Mouse (Mus musculus): Measurements from ENCODE around the gene Tmem246.
"Not testable (repeated sequence)": the region's sequence is repeated elsewhere in the genome, so short reads cannot be mapped to it uniquely, and the experiment has no call there.

Tmem246 gene

DNA sequence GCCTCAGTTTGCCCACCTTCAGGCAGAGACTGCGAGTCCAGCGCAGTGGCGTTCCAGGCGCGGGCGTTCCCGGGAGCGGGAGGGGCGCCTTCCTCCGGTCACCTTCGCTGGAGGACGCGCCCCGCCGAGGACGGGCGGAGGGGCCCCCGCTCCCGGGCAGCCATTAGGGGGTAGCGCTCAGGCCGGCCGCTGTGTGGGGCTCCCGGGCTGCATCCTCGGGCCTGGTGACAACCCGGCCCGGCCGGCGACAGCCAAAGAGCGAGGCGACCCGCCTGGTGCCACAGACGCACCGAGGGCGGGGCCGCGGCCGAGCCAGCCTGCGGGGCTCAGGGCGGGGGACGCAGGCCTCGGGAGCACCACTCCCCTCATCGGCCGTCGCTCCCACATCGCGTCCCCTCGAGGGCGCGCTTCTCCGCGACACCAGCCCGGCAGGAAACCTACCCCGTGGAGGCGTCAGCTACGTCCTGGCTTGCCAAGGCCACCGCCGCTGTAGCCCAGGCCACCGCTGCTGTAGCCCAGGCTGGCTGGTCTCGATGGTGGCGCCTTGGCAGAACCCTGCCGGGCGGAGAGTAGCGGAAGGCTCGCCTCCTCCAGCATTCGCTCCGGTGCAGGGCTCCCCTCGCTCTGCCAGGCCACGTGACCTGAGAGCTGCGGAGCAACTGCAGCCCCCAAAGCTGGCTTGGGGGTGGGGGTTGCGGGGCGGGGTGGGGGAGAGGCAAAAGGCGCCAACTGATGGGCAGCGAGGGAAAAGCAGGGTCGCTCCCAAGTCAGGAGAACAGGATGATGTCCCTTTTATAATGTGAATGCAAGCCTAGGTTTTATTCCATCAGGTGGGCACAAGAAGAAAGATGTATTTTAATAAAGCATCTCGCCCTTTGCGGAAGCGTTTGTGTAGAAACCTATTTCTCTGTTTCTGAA lies at the start of gene Tmem246:
TSS of gene Tmem246 (minus strand) at position 694 of the 918 bp plus-strand sequence.
- DNase-seq (ENCODE audit: low spot score): peak; percentile 48

DNA sequence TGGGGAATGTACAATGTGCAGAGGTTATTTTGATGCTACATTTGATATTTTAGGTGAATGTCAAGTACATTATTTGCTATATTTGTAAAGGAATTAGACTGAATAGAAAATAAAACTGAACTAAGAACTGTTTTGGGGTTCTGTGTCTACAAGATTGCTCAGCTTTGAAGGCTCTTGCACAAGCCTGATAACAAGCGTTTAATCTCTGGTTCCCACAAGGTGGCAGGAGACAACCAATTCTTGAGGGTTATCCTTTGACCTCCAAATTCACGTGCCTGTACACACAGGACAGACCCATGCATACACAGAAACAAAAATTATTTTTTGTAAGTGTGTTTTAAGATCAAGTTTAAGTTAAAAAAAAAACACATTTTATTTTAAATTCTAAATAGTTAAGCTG lies 42.2 kb upstream of the Tmem246 start:
- DNase-seq (ENCODE audit: low spot score): no peak

DNA sequence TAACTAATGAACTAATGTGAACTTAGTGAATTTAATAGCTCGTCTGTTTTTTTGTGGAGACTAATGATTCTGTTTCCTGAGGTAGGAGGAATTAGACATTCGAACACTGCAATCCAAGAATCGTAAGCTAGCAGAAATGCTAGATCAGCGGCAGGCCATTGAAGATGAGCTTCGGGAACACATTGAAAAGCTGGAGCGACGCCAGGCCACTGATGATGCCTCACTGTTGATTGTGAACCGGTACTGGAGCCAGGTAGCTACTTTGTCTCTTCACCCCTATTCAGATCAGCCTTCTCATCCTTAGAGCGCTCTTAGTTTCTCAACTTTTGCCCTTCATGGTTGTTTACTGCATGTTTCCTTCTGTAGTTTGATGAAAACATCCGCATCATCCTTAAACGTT lies 40.1 kb upstream of the Tmem246 start:
- DNase-seq (ENCODE audit: low spot score): no peak

DNA sequence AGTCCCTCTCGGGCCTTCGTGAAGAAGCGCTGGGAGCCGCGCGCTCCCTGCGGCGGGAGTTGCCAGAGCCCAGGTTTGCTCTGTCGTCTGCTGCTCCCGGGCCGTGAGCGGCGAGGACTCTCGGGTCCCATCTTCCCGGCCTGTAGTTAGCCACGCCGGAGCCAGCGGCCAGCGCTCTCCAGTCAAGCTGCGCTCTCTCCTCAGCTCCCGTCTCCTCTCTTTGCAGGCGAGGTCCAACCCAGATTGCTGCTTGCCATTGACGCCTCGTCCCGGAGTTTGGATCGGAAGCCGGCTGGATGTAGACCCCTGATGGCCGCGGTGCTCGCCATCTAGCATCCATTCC lies 34.4 kb upstream of the Tmem246 start:
- DNase-seq (ENCODE audit: low spot score): peak; percentile 85

DNA sequence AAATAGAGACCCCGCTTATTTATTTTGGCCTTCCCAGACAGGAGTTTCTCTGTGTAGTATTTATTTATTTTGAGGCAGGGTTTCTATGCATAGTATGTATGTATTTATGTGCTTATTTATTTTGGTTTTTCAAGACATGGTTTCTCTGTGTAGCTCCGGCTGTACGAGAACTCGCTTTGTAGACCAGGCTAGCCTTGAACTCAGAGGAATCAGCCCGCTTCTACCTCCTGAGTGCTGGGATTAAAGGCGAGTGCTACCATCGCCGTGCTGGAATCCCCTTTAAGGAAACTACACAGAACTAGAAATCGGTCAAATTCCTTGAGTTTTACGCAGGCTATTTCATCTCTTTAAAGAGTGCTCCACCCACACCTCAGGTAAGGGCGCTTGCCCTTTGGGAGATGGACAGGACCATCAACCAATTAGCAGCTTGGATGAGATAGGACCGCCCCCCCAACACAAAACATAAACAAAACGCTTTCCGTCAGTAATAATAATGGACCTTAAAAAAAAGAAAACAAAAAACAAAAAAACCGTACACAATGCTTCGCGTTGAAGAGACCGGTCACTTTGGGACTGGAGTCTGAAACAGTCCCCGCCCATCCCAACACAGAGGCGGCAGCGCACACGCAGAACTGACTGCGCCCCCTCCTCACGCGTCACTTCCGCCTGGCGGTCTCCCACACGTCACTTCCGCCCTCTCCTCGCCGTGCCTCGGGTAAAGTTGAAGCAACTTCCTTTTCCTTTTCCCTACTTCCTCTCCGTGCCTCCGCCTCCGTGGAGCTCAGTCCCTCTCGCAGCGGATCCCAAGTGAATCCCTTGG lies 33.9 kb upstream of the Tmem246 start, which contains the start of gene Rnf20:
TSS of gene Rnf20 (plus strand) at position 688 of the 820 bp plus-strand sequence.
- DNase-seq (ENCODE audit: low spot score): no peak

DNA sequence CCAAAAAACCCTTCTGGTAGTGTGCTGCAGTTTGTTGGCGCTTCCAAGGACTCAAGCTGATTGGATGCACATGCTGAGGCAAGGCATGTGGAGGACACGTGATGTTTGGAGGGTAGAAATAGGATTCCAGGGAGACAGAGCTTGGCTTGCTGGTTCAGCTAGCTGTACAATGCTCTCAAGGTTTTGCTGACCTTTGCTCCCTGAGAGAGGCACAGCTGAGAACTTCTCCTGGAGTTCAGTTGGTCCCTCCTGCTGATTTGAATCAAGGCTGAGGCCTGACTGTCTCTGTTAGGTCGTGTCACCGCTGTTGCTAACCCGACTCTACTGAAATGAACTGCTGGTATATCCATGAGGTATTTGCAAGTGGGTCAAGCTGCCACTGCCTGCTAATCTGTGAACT lies 31.3 kb upstream of the Tmem246 start:
- no peak for DNase-seq (ENCODE audit: low spot score)

DNA sequence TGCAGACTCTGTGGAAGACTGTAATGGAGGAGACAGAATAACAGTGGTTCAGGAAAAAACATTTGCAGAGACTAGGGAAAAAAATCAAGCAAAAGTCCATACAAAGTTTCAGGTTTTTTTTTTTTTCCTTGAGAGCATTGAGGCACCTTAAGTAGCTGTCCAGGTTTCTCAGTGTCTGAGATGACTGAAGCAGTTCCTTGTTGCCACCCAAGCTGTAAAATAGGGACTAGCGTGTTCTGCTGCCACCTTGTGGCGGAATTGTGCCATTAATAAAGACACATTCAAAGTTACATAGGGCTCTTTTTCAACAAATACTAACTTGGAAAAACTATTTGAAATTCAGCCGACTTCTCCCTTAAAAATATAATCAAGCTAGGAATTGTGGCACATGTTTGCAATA lies 29.3 kb upstream of the Tmem246 start:
- peak; percentile 34 for DNase-seq (ENCODE audit: low spot score)

DNA sequence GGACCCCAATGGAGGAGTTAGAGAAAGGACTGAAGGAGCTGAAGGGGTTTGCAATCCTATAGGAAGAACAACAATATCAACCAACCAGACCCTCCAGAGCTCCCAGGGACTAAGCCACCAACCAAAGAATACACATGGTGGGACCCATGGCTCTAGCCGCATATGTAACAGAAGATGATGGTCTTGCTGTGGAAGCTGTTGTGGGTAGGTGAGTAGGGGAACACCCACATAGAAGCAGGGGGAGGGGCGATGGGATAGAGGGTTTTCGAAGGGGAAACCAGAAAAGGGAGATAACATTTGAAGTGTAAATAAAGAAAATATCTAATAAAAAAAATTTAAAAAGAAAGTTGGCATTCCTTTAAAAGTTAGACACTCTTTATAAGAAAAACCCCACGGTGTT lies 27.3 kb upstream of the Tmem246 start:
- not testable (repeated sequence) for DNase-seq (ENCODE audit: low spot score)

DNA sequence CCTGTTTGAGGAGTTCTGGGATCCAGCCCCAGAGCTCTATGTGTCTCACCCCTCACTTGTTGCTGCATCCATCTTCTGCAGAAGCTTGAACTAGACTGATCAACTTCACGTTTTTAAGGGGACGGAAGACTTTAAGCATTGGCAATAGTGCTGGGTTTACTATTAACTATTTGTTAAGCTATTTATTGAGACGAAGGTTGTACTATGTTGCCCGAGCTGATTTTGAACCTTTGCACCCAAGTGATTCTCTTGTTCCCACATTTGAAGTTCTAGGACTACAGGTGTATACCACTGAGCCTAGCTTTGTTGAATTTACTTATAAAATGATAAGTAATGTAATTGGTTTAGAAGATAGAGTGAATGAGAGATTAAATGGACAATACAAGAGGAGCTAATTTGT lies 26.2 kb upstream of the Tmem246 start:
- no peak for DNase-seq (ENCODE audit: low spot score)

DNA sequence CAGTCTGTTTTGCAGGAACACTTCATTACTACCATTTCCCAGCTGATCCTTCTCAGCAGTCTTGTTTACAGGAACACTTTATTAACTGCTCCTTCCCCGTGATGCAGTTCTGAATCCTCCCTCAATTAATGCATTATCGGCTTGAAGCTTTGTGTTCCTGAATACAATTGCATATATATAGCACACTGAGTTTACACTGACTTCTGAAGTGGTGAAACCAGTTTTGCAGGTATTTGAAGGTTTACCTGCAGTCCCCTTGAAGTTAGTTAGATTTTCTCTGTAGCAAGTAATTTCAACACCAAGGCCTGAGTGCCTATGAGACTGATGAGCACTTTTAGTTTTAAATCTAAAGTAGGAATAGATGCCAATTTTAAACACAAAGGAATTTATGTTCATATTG lies 24.6 kb upstream of the Tmem246 start:
- no peak for DNase-seq (ENCODE audit: low spot score)

DNA sequence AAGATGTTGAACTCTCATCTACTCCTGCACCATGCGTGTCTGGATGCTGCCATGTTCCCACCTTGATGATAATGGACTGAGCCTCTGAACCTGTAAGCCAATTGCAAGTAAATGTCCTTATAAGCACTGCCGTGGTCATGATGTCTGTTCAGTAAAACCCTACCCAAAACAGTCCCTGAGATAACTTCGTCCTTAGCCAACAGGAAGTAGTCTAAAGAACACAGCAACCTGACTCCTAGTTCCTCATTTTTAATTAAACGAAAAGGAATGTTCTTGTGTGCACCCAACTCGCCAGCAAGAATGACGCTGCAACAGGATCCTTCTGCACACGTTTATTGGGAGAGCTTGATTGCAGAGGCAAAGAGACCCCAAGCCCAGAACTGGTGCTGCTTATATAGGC lies 22.2 kb upstream of the Tmem246 start:
- DNase-seq (ENCODE audit: low spot score): not testable (repeated sequence)

DNA sequence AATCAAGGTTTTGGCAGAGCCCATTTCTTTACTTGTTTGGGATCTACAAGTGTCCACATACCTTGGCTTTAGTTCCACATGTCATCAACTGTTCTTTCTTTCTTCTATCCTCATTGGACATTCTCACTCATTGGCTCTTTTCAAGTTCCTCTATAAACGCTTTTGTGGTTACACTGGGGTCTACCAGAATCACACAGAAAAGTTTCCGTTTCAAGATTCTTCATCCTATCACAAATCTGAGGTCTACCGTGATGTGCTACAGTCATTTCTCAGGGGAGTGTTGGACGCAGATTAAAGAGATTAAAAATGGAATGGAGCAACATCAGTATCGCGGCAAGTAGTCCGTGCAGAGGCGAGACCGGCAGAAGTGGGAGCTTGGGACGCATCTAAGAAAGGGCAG lies 19.2 kb upstream of the Tmem246 start:
- no peak for DNase-seq (ENCODE audit: low spot score)

DNA sequence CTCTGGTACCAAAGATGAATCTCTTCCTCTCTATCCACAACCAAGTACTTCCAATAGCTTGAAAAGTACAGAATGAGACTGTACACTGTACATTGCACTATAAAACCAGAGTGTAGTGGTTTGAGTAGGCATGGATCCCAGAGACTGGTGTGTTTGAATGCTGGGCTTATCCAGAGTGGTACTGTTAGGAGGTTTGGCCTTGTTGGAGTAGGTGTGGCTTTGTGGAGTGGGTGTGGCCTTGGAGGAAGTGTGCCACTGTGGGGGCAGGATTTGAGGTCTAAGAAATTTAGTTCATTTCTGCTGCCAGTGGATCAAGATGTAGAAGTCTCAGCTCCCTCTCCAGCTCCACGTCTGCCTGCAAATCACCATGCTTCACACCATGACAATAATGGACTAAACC lies 7.8 kb upstream of the Tmem246 start:
- DNase-seq (ENCODE audit: low spot score): no peak

DNA sequence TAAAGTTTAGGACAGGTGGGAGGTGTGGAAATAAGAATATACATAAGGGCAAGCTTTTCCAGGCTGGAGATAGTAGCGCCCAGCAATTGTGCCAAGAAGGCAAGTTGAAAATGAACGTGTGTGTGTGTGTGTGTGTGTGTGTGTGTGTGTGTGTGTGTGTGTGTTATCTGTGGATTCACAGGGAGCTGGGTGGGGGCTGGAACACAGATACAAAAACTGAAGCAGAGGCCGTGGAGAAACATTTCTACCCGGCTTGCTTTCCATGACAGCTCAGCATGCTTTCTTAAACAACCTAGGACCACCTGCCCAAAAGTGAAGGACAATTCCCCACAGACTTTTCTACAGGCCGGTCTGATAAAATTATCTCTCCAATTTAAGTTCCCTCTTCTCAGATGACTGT lies 6.9 kb upstream of the Tmem246 start:
- no peak for DNase-seq (ENCODE audit: low spot score)

DNA sequence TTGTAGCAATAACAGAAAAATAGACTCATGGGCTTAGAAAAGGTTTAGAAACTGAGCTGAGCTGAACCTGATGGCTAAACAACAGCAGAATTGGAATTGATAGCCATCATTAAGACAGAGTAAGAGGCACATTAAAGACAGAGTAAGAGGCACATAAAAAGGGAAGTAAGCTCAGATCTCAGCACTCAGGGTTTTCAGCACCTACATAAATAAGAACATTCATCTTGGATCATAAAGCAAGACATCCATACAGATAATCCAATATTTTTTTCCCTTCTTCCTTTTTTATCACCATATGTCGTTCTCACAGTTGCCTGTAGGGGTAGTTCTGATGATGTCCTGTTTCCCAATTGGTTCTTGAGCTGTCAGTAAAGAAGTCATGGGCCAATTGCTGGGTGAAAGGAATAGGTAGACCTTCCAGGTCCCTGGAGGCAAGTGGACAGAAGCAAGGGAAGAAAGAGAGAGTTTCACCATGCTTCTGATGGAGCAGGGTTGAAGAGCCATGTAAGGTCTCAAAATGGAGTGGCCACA lies 6.4 kb upstream of the Tmem246 start:
- no peak for DNase-seq (ENCODE audit: low spot score)

DNA sequence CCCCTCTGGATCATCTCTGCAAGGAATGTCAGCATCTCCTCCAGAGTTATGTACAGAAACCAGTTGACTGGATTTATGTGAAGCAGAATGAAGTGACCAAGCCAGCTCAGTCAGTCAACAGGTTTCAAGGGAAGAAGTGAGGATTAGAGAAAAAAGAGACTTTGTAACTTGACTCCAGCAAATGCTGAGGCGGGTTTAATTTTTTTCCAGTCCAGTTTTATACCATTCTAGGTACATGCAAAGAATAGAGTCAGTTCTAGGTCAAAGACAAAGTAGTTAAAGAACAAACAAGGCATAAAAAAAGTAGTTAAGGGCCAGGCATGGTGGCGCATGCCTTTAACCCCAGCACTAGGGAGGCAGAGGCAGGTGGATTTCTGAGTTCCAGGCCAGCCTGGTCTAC lies 5.5 kb upstream of the Tmem246 start:
- no peak for DNase-seq (ENCODE audit: low spot score)

DNA sequence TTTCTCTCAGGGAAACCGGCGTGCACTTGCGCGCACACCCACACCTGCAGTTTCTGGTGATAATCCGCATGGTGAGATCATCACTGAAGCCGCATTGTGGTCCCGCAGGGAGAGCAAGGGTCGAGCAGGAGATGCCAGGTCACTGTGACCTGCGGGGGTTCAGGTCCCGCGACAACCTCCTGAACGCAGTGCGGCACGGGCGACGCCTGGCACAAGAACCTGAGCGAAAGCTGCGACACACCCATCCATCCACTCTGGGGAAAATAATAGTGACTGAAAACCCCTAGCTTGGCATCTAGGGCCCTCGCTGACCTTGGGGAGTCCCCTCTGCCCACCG lies 862 bp downstream of the Tmem246 start:
- DNase-seq (ENCODE audit: low spot score): no peak

DNA sequence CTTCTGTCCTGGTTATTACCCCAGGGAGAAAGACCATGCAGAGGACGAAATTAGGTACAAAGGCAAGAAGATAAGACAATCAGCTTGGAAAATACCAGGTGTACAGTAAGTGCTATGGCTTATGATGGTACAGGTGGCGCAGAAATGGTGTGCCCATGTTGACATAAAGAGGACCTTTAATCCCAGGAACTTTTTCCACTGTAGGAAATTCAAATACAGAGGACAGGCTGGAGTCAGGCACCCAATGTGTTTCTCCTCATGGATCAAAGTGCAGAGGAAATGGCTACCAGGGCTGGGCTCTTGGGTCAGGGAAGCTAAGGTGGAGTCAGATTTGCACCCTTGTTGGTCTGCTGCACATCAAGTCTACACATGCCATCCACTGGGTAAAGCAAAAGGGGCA lies 7.5 kb downstream of the Tmem246 start:
- DNase-seq (ENCODE audit: low spot score): no peak

DNA sequence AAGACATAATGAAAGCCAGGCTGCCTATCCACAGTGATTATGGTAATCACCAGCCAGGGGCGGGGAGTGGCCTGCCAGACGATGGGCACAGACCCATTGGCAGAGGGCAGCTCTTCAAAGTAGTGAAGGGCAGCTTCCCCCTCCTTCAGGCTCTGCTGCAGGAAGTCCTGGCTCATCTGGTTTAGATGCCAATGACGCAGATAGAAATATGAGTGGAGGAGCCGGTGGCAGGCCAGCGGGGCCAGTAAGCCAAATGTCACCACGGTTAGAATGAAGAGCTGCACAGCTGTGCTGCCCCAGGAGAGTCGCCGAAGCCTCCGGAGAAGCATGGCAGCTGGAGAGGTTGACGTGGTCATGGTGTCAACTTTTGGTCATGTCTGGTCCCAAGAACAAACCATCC lies 10.9 kb downstream of the Tmem246 start:
- no peak for DNase-seq (ENCODE audit: low spot score)

DNA sequence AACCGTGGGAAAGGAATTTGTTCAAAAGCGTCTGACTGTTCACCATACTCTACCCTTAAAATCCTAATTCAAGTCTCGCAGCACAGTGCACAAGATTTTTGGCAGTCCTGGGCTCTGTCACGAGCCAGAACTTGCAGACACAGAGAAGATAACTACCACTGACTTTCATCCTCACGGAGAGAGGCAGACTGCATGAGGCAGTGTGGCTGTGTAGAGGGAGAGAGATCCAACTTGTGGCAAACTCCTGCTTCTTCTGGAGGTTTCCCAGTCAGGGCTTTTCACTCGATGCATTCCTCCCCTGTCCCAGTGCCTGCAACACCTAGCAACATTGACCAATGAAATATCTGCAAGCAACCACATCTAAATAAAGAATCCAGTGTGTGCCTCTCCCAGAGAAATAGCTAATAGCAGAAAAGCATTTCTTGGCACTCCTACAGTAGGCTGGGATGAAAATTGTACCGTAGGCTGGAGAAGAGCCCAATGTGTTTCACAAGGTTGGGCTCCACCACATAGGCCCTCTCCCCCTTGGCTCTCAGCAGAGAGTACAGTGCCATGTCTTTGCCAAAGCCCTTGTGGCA lies 12.1 kb downstream of the Tmem246 start:
- DNase-seq (ENCODE audit: low spot score): no peak

DNA sequence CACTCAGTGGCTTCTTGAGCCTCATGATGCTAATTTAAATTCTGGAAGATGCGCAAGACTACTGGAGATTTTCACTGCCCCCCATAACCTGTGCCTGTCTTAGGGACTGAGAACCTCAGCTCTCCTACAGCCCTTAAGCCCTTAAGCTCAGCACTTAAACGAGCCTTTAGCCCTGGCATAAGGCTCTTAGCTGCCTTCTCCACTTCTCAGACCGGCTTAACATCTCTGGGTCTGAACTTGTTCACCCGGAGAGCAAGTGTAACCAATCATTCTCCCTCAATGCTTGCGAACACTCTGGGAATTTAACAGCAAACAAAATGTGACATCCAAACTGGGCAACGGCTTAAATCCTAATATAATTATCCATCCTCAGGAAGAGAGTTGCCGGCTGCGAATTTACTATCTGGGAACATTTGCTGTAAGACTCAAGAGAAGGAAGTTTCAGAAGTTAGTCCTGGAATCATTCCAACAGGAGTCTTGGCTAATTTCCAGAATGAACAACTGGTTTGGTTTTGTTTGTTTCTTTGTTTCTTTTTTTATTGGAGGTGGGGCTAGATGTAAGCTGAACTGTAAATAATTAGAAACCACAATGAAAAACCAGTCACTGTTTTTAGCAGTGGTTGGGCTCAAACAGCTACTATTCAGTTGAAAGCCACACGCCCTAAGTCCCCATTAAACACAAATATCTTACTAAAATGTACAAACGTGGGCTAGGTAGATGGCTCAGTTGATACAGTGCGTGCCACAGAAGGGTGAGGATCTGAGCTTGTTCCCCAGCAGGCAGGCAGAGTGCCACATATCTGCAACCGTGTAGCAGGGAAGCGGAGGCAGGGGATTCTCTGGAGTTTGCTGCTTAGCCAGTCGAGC lies 13.5 kb downstream of the Tmem246 start:
- DNase-seq (ENCODE audit: low spot score): no peak

DNA sequence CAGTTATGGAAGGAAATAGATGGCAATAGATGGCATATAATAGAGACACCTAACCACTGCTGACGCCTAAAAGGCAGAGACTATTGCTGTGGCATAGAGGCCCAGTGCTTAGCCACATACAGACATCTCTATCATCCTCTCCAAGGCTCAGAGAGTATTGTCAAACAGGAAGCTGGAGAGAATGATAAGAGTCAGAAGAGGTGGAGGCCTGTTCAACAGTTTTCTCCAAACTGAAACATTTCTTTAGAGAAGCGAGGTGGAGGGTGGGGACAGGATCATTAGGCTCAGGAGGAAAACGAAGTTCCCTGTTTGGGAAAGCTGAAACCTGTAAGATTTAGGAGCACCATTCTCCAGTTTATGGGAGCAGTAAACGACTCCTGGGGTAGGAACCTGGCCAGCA lies 16.4 kb downstream of the Tmem246 start:
- no peak for DNase-seq (ENCODE audit: low spot score)

Data from ovary, postnatal 10 days (tissue).